Mouse (Mus musculus) induced T-regulatory cell, adult 2 months (primary cell): ENCODE data around the gene Acy3.
"Not testable (repeated sequence)": the region's sequence is repeated elsewhere in the genome, so short reads cannot be mapped to it uniquely, and the experiment has no call there.

Source experiments
- DNase-seq: peaks from one replicate; pipeline ENCODE4 v3.0.0-alpha.2; 2012; ENCODE audit warnings: low read depth

Gene Acy3

DNA sequence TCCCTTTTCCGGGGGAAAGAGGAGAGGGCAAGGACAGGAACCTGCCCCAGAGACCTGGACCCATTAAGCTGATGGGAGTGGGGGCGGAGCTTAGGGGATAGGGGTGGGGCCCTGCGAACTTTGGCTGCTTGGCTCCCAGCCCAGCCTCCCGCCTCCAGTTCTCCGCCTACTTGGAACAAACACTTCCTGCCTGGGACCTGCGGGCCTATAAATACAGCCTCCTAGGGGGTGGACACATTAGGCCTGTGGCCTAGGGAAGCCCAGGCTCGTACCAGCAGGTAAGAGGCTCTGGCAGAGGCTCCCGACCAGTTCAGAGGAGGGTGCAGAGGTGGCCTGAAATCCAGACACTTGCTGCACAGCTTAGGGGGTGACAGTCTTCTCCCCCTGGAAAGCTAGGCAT lies at the start of gene Acy3:
Gene Acy3 (plus strand): TSS at position 237 of the 400 bp plus-strand sequence.
- peak; percentile 33 for DNase-seq

DNA sequence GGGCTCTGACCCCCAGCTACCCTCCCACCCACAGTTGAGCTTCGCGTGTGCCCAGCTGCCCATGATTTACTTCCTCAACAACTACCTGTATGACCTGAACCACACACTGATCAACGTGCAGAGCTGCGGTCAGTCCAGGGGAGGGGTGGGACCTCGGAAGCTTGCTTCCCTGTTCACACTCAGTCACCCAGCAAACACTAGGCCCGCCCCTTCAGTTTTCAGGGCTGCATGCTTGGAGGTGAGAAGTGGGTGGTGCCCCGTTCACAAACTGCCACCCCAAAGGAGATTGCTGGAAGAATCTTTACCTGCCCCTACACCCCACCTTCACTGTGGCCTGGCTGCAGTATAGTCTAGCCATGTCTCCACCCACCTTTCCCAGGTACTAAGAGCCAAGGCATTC lies 44.1 kb upstream of the Acy3 start:
- no peak for DNase-seq

DNA sequence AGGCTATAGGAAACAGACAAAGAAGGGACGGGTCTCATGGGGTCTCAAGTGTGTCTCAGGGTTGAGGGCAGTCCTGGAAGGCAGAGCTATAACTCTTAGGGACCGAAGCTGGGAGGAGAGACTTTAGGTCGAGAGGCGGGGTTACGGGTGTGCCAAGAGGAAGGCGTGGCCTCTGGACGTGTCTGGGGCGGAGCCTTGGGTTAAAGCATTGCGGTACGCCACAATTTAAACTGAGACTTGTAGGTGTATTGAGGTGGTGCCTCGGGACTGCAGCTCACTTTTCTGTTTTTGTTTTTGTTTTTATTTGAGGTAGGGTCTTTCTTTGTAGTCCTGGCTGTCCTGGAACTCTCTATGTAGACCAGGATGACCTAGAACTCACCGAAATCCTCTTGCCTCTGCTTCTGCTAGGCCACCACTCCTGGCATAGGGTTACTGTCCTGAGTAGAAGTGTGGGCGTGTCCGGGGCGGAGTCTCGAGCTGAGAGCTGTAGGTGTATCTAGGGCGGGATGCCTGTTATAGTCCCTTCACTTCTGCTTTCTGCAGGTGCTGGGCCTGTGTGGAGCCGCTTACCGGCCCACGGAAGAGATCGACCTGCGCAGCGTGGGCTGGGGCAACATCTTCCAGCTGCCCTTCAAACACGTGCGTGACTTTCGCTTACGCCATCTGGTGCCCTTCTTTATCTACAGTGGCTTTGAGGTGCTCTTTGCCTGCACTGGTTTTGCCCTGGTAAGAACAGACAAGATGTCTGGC lies 43.2 kb upstream of the Acy3 start:
- peak; percentile 85 for DNase-seq

DNA sequence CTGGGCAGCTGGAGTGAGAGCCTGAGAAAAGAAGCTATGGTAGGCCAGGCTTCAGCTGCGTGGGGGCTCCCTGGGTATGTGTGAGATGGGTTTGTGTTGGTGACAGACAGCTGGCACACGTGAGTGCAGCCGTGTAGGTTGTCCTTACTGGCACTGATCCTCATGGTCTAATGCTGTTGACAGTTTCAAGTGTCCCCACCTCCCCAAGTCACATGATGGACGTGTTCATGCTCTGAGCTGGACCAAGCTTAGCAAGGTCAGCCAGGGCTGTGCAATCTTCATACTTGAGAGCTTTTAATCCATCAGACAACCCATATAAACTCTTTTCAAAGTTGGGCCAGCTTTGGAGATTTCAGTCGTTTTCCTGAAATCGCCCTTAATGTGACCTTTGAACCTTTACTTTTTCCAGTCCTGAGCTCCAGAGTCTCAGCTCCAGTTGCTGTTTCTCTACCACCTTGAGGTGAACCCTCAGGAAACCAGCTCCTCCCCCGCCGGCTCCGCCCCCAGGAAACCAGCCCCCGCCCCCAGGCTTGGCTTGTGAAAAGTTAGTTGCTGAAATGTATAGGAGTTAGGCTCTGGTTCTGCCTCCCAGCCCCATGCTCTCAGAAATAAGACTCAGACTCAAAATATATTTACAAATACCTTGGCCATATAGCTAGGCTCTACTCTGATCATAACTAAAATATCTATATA lies 40.4 kb upstream of the Acy3 start:
- DNase-seq: peak; percentile 81

DNA sequence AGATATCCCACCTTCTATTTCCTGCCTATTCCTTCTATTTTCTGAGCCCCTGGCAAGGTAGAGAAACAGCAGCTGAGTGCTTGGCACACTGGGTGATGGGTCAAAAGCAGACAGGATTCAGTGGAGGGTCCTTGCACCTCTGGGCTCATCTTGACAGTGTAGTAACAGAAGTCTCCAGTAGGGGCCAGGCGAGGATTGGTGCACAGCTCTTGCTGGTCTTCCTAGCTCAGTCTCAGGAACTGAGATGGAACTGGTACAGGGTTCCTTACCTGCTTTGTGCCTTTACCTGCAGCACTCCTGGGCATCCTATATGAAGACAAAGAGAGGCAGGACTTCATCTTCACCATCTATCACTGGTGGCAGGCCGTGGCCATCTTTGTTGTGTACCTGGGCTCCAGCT lies 39.7 kb upstream of the Acy3 start:
- peak; percentile 85 for DNase-seq

DNA sequence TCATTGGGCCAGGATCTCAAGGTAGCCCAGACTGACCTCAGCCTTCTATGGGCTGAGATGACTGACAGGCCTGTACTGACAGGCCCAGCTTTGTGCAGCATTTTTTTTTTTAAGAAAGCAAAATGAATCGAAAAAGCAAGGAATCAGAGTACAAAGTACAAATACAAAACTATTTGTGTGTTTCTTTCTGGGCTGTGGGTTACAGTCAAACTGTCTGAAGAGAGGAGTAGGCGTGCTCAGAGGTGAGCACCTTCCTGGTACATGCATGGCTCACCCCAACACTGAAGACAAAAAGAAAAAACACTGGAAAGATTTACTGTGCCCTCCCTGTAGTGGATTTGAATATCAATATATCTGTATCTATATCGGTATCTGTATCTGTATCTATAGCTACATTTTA lies 38.6 kb upstream of the Acy3 start:
- no peak for DNase-seq

DNA sequence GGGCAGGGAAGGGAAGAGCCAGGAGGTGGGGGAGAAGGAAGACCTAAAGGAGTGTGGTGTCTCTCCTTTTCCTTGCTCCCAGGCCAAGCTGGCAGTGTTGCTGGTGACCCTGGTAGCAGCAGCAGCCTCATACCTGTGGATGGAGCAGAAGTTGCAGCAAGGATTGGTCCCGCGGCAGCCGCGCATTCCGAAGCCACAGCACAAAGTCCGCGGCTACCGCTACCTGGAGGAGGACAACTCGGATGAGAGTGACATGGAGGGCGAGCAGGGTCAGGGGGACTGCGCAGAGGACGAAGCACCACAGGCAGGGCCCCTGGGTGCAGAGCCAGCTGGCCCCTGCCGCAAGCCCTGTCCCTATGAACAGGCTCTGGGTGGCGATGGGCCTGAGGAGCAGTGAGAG lies 37.8 kb upstream of the Acy3 start:
- no peak for DNase-seq

DNA sequence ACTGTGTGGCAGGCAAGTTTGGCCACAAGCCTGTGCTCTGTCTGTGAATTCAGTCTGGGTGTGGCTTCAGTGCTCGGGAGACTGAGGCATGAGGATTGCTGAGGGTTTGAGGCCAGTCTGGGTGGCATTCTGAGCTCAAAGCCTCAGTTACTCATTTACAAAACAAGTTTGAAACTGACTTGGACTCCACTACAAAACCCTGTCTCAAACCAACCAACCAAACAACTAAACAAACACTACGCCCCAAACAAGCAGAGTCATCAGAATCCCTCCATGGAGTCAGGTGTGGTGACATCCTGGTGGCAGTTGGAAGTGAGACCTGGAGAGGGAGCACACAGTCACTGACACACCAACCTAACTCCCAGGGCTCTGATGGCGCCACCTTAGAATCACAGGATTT lies 36.0 kb upstream of the Acy3 start:
- DNase-seq: no peak

DNA sequence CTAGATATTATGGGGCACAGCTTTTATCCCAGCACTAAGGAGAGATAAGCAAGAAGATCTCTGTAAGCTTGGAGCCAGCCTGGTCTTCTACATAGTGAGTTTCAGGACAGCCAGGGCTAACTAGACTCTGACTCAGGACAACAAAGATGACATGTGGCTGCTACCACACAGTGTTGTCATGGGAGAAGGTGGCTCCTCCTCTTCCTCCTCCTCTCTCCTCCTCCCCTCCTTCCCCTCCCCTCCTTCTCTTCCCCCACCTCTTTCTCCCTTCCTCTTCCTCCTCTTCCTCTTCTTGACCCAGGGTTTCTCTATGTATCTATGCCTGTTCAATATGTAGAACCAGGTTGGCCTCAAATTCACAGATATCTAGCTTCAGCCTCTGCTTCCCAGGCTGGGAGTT lies 34.9 kb upstream of the Acy3 start:
- no peak for DNase-seq

DNA sequence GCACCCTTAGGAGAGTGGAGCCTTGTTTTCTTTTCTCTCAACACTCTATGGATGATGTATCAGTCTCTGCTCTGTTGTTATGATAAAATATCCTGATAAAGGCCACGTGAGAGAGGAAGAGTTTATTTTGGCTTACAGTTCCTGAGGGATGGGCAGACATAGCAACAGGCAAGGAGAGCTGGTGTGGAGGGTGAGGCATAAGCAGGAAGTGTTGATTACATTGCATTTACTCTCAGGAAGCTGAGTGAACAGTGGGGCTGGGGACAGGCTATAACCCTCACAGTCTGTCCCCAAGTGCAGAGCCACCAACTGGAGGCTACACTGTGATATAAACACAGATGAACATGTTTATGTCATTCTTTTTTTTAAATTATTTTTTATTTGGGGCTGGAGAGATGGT lies 34.3 kb upstream of the Acy3 start:
- no peak for DNase-seq

DNA sequence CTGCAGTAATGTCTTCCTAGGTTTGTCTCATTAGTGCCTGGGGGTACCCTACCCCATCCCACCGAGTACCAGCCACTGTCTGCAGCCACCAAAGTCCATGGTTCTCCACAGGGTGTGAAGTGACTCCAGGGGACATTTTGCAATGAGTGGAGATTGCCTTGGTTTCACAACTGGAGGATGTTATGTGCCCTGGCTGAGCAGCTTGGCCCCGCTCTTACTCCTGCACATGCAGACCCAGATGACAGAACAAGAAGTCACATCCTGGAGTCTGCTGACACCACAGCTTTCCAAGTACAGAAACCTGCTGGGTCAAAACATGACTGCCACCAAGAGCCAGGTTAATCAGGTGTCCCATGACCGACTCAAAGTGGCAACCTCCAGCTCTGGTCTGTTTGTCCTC lies 31.3 kb upstream of the Acy3 start:
- no peak for DNase-seq

DNA sequence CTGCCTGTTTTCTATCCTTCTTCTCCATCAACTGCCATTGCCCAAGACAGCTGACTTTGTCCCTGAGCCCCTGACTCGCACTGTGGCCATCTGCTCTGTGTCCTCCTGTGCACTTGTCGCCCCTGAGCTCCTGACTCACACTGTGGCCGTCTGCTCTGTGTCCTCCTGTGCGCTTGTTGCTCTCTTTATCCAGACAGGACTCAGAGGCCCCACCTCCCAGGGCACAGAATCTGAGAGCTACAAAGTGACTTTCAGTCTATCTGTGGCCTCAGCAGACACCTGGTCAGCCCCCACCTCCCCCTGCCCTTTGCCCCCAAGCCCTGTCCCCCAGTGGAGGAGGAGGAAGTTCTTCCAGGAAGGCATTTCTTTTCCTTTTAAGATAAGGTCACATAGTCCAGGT lies 30.6 kb upstream of the Acy3 start:
- no peak for DNase-seq

DNA sequence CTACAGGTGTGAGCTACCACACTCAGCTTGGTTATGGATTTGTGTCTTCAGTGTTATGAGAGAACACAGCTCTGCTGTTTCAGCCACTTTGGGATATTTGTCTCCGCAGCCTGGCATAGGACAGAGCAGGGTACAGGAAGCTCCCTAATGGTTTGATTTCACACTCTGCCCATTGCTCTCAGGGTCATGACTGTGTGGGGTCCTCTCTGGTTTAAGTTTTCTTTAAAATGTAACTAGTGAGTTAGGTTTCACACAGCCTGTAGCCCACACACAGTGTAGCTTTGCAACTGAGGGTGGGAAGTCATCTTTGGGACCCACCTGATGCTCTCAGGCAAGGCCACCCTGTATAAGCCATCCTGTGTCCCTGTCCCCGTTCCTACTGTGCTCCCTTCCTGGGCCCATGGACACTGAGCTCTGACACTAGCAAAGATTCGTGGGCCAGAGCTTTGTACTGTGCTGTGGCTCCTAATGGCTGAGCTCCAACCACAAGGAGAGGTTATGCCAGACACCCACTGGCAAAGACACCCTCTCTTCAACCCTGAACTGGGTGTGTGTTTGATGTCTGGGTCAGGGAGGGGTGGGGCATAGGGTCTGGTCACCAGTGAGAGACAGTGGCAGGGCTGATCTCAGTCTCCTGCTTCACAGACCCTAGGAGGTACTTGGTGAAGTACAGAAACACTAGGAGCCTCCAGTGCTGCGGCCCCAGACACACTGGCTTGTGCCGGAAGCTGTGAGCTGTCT lies 28.9 kb upstream of the Acy3 start:
- DNase-seq: not testable (repeated sequence)

DNA sequence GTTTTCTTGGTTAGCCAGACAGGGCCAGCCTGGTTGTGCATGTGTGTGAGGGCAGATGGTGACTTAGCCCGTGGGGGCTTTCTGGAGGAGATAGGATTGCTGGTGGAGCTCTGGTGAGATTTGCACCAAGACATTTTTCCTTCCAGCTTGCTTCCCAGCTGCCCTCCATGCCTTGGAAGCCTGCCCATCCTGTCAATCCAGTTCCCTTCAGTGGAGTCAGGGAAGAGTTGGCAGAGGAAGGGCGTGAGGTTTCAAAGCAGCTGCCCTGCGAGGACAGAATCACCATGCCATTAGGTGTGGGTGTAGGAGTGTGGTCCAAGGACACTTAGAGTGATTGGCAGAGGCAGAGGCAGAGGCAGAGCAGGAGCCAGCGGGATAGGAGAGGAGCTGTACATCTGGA lies 27.9 kb upstream of the Acy3 start, which contains the start of gene Aldh3b3:
Gene Aldh3b3 (plus strand): TSS at position 176 of the 400 bp plus-strand sequence.
- no peak for DNase-seq

DNA sequence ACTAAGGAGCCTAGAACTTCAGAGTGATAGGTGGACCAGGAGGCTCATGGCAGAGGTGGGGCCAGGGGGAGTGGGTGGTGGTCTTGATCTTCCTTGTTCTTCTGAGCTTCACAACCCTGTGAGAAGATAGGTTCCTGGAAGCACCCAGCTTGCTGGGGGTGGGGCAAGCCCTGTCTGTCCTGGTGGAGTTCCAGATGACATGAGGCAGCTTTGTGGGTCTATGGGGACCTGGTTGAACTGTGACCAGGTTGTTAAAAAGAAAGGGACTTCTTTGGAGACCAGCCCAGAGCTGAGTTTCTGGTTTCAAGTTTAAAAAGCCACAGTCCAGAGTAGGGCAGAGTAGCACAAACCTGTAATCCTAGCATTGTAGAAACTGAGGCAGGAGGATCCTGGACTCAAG lies 27.3 kb upstream of the Acy3 start:
- DNase-seq: no peak

DNA sequence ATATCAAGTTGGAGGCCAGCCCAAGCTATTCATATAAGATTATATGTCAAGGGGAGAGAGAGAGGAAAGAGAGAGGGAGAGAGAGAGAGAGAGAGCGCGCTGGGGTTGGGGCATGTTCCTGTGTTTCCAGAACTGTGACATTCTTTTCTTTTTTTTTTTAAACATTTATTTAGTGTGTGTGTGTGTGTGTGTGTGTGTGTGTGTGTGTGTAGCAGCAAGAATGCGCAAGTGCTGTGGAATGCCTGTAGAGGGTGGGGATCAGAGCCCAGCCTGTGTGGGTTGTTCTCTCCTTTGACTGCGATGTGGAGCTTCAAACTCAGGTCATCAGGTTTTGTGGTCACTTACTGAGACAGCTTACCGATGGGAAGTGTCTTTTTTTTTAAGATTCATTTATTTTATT lies 26.2 kb upstream of the Acy3 start:
- DNase-seq: no peak

DNA sequence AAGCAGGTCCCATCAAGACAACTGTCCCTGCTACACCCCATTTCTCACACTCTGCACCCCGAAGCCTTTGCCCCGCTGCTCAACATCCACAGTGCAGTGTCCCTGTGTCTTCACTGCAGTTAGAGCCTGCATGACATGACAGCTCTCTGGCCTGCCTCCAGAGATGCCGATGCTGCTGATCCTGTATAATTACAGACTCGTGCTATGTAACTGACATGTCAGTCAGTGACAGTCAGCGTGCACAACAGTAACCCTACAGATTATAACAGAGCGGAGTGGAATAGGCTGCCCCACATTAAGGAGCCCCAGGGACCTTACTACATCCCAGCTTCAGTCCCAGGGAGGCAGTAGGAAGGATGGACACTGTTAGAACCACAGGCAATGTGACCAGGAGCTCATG lies 24.6 kb upstream of the Acy3 start:
- not testable (repeated sequence) for DNase-seq

DNA sequence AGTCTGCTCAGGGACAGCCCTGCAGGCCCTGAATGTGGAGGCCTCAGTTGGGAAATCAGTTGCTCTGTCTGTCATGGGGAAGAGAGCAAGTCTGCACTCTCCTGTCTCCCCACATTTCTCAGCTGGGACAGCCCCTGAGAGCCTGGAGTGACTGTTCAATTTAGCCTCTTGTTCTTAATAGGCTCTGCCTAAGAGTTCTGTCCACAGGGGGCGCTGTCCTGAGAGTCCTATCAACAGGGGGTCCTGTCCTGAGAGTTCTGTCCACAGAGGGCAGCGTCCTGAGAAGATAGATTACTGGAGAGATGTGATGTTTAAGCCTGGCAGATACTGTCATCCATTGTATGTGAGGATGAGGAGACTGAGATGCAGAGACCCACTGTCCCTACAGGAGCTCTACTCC lies 23.9 kb upstream of the Acy3 start:
- peak; percentile 53 for DNase-seq

DNA sequence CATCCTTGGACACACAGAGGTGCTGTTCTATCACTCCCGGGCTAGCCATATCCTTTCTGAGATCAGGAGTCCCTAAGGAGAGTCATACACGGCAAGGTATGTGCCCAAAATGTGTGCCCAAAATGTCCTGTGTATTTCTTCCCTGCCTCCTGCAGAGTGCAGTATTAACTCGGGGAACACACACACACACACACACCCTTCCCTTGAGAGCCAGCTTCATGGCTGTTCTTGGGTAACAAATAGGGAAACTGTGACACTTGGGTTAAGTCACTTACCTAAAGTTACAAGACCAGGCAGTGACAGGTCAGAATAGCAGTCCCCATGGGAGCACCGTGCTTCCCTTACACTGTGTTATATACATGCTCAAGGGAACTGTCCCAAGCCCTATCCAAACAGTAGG lies 22.3 kb upstream of the Acy3 start:
- DNase-seq: no peak

DNA sequence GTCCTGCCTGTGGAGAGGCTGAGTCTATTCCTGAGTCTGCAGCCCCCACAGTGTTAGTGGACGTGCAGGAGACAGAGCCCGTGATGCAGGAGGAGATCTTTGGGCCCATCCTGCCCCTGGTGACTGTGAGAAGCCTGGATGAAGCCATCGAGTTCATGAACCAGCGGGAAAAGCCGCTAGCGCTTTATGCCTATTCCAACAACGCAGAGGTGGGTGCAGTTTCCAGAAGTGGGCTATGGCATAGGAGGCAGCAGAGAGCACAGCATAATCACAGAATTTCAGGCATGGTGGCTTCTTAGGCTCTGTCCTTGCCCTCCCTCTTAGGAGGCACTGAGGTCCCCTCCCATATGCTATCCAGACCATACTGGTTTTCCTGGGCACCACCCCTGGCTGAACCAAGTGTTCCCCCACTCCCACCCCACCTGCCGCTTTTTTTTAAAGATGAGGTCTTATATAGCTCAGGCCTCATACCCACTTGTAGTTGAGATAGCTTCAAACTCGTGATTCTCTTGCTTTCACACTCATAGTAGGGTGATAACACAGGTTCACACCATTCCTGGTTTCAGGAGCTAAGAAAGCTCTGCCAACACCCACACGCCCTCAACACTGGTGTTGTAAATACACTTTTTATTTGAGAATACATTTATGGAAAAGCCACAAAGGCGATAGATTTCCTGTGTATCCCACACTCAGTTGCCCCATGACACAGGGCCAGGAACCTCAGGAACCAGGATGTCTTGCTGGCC lies 19.9 kb upstream of the Acy3 start:
- DNase-seq: no peak

DNA sequence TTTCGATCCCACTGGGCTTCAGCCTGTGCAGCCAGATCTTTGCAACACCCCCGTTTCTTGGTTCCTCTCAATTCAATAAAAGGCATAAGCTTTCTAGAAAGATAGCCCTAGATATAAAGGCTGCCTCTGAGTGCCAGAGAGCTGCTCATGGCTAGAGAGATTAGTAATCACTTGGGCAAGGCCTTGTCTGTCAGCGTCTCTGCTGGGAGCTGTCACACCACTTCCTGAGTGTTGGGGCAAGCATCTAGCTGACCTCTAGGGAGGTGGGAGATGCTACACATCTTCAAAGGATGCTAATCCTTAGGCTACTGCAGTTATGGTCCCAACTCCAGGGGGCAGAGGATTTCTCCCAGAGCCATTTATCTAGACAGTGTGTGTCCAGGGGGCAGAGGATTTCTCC lies 19.1 kb upstream of the Acy3 start:
- no peak for DNase-seq

DNA sequence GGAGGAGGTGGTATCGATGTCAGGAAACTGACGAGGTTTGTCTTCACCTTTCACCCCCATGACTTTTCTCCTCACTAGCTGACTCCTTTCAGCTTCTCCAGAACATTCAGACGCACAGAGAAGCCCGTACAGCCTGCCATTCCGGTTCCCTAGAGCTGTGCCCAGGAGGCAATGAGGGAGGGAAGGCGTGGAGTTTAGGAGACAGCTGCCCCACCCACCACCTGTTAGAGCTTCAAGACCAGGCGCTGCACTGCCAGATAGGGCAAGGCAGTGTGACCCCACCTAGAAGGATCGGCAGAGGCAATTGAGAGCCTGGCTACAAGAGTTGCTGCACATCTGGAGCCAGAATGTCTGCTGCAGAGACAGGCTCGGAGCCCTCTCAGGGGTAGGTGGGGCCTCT lies 14.1 kb upstream of the Acy3 start, which contains the start of gene Aldh3b2:
Gene Aldh3b2 (plus strand): TSS at position 100 of the 400 bp plus-strand sequence.
- DNase-seq: no peak
